Mouse (Mus musculus) midbrain, postnatal 0 days (tissue): ENCODE measurements at regions not wholly inside any gene's neighbourhood (a gene's known extent, or its start where the extent isn't known, plus 50 kb on each side); places are given as distances from the start of the nearest gene placed in this dataset.

Source experiments
- ATAC-seq: fragments of 200-750 bp; cut with Nextera tagmentation; 2 replicates; pipeline ENCODE4 v1.8.0; 2017; ENCODE audit warnings: moderate number of reproducible peaks, mild to moderate bottlenecking, moderate TSS enrichment, moderate library complexity; ENCODE audit not compliant: low FRiP score
- DNase-seq: peaks from one replicate; pipeline ENCODE4 v3.0.0-alpha.2; 2015; ENCODE audit warnings: low spot score
- H3K27ac ChIP-seq: fragments of 300-500 bp; sonication (generic); 2 replicates; pipeline ENCODE4 v1.5.1; 2014; ENCODE audit warnings: low read depth, mild to moderate bottlenecking, low read length, mixed read lengths
- H3K27me3 ChIP-seq: fragments of 300-500 bp; sonication (generic); 2 replicates; pipeline ENCODE4 v1.6.1; 2014; ENCODE audit warnings: low read length, control low read depth, mixed read lengths; ENCODE audit not compliant: insufficient read depth
- H3K36me3 ChIP-seq: fragments of 300-500 bp; sonication (generic); 2 replicates; pipeline ENCODE4 v1.6.1; 2014; ENCODE audit warnings: low read length, control low read depth, mixed read lengths; ENCODE audit not compliant: insufficient read depth
- H3K4me1 ChIP-seq: fragments of 300-500 bp; sonication (generic); 2 replicates; pipeline ENCODE4 v1.6.1; 2014; ENCODE audit warnings: mild to moderate bottlenecking, control low read depth, antibody characterized with exemption, low read length, mixed read lengths; ENCODE audit not compliant: insufficient read depth
- H3K4me2 ChIP-seq: fragments of 300-500 bp; sonication (generic); 2 replicates; pipeline ENCODE4 v1.6.1; 2014; ENCODE audit warnings: low read depth, mild to moderate bottlenecking, low read length, mixed read lengths; ENCODE audit not compliant: poor library complexity, severe bottlenecking
- H3K4me3 ChIP-seq: fragments of 300-500 bp; sonication (generic); 2 replicates; pipeline ENCODE4 v1.5.1; 2014; ENCODE audit warnings: low read depth, mild to moderate bottlenecking, low read length, moderate library complexity
- H3K9ac ChIP-seq: fragments of 300-500 bp; sonication (generic); replicated peaks from 2 replicates; pipeline ENCODE4 v1.6.1; 2014; ENCODE audit warnings: mild to moderate bottlenecking, low read length, moderate library complexity, mixed read lengths; ENCODE audit not compliant: poor library complexity, severe bottlenecking
- H3K9me3 ChIP-seq: fragments of 300-500 bp; sonication (generic); 2 replicates; pipeline ENCODE4 v1.6.1; 2016; ENCODE audit warnings: low read length, control low read depth
- CTCF ChIP-seq: IDR thresholded peaks from 2 replicates; pipeline ENCODE4 v1.5.1; 2016; ENCODE audit warnings: antibody characterized with exemption, mild to moderate bottlenecking
- WGBS: fragments of 180-500 bp; shearing (Covaris S2); extraction: QIAGEN DNeasy Blood & Tissue Kit; methylation state at CpG from one replicate; pipeline ENCODE4 v1.1.7; 2014; 5-methylcytosine and 5-hydroxymethylcytosine counted together

DNA sequence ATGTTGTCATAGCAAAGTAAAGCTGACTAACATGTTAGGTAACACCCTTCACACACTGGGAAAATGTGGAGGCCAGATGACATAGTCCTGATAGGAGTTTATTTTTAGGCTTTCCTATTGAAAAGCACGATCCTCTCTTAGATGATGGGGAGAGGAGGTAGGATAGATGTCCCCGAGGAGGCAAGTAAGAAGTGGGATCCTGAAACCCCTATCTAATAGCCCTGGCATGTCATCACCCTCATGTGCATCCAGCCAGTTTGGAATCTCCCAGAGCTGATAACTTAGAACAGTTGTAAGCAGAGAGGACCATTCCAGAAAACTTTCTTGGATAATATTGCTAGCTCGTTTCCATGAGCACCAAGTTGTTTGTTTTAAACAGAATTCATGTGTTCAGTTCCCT, 52.2 kb upstream of the Lpar1 start:
- Histone ChIP-seq H3K9me3 (no peaks in the 10 kb centered on the region), H3K4me2 (no peak overlapping the region), H3K27me3 (no peaks in the 10 kb centered on the region), H3K4me3 (no peak overlapping the region), H3K36me3 (no peaks in the 10 kb centered on the region), H3K4me1 (no peaks in the 10 kb centered on the region), H3K9ac (no peak overlapping the region), H3K27ac (no peak overlapping the region)
- DNase-seq (no peak), ATAC-seq (no peak)
- WGBS, result 86% methylated on average over 3 of the region's 3 CpGs
- TF ChIP-seq CTCF, result no peak
